Mouse (Mus musculus): ENCODE measurements around the gene Timm17a.

The Timm17a gene

DNA sequence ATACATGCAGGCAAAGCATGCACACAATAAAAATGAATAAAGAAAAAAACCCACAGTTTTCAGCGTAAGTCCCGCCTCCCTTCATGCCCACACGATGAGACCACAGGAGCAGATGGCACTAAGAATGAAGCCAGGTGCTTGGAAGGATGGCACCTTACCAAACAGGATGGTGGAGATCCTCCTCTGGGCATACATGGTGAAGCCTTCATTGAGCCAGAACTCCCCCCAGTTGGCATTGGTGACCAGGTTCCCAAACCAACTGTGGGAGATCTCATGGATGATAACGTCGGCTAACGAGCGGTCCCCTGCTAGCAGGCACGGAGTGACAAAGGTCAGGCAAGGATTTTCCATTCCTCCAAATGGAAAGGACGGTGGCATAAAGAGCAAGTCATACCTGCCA, 42.2 kb downstream of the Timm17a start:
- DNase-seq = no peak

DNA sequence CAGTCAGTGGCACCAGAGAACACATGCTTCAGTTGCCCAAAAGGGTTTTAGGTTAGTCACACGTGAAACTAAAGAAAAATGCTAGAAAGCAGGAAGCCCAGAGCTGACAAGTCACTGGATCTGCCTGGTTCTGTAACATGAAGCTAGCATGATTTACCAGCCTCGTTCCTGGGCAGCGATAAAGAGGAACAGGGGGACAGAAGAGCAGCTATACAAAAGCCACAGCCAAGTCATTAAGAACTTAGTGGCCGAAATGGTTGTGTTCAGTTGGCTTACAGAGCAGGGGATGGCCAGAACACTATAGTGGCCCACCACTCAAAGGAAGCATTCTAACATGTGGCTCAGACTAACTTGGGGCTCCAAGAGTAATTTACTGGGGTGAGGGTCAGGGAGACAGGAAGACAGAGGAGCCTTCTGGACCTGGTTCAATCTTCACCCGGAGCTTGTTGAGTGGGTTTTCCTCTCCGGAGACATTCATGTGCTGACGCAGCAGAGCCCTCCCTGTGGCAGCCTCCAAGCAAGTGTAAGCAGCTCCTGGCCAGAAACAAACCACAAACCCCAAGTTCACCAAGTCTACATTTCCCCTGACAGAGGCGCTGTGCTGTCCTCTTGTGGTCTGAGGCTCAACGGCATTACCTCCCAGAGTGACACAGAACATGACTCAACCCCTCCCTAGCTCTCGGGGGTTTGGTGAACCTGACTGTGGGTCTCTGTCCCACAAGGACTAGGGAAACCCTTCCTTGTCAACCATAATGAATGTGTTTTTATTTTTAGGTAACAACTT, 45.7 kb downstream of the Timm17a start:
- no peak for DNase-seq

DNA sequence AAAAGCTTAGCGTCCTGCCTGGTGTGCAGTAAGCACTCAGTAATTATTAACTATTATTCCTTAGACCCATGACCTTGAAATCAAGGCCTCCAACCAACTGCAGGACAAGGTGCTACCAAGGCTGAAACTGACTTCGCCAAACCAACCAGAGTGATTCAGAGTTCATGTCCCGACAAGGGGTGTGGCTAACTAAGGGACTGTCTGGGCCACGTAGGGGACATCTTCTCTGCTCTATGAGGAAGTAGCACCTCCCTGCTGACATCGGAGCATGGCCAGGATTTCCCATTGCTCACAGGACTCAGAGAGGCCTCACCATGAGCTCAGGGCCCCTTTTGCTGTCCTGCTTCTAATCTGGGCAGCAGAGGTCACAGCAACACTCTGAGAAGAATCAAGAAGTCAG, 47.7 kb downstream of the Timm17a start:
- DNase-seq = peak; percentile 47 to 61

DNA sequence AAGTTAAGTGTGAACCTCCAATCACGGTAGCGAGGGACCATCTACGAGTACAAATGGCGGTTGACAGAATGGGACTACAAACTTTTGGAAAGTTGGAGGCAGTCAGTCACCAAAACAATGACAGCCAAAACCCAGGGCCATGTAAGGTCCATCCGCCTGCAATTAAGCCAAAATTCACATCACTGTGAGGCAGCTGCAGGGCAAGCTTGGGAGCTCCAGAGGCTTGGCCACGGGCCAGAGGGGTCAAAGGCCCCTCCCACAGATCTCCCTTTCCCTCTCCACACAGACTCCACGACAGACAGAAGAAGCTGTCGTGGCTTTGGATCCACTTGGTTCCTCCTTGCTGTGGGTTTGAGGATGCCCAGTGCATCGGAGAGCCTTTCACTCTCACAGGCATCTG, 50.3 kb downstream of the Timm17a start:
- peak in 1 of 2 experiments; percentile 49 for DNase-seq

DNA sequence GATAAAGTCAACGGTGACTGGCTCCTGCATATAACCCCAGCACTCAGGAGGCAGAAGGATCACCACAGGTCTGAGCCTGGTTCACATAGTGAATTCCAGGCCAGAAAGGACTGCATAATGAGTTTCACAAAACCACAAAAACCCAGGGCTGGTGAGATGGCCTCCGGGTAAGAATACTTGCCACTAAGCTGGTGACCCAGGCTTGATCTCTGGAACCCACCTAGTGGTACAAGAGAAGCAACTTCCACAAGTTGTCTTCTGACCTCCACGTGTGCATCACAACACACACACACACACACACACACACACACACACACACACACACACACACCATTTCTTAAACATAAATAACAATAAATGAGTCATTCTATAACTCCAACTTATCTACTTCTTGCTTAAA, 51.2 kb downstream of the Timm17a start:
- DNase-seq = no peak

DNA sequence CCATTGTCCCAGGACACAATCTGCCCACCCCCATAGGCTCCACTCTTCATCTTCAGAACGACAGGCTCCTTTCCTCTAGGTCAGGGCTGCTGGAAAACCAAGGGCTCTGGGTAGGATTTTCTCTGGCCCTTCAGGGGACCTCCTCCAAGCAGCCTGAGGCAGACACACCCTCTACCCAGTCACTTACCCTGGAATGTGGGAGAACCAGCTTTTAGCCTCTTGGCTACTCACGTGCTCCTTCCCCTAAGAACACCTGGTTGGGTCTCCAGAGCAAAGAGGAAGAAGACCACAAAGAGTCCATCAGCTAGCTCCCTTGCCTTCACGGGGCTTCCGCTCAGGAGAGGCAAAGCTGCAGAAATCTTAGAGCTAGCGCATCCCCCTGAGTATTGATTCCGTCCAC, 52.6 kb downstream of the Timm17a start:
- DNase-seq = peak in 1 of 2 experiments; percentile 34

DNA sequence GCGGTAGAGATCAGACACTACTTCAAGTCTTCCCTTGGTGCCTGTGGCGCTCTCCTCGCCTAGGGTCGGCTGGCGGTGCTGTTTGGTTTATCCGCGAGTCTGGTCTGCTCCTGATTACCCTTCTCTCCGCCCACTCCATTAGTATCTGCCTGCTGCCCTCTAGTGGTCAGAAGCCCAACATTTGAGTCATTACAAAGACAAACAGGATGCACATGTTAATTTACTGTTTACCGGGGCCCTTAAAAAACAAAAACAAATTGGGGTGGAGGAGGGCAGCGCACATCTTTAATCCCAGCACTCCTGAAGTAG, 54.5 kb downstream of the Timm17a start:
- peak; percentile 87 to 92 for DNase-seq

DNA sequence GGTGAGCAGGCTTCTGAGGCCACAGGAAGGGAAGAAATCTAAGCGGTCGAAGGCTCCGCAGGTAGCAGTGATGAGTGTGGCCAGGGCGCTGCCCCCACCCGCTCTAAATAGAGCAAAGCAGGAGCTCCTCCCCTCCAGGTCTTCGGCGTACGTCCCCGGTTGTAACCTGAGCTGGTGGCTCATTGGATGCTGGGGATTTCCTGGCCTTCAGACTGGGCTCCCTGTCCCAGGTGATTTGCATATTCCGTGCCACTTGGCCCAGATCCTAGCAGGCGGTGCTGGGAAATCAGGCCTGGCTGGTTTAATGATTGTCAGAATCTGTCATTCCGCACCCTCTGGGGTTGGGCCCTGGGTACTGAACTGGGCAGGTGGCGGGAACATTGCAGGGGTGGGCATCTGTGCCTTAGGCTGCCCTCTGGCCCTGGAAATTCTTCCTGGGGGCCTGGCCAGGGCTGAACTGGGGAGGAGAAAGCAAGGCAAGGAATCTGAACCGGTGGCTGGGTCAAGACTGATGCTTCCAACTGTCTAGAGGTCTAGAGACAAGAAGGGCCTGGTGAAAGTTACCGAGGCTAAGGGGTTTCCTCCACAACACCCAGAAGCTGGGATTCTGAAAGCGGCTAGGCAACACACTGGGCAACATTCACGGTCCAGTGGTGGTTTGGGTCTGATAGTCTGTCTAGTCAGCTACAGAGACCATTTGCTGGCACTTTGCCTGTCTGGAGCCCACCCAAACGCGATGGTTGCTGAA, 55.0 kb downstream of the Timm17a start, which contains the start of gene Elf3:
Elf3 (minus strand) TSS at position 189 of the 748 bp plus-strand sequence.
- DNase-seq = peak; percentile 94 to 97

DNA sequence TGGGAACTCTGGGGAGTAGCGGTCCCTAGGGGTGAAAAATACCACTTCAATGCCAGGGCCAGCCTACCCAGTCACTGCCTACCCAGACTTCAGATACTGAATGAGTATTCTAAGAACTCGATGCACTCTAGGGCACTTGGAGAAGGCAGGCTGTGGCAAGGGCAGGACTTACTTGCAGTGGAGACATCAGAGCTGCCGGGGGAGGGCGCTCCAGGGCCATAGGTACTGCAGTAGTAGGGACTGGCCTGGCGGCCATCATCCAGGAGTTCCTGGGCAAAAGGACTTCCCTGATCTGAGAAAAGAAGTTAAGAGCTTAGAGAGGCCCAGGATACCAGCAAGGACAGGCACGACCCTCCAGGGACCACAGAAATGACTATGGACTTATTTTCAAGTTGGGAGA, 57.3 kb downstream of the Timm17a start:
- peak; percentile 61 to 81 for DNase-seq

DNA sequence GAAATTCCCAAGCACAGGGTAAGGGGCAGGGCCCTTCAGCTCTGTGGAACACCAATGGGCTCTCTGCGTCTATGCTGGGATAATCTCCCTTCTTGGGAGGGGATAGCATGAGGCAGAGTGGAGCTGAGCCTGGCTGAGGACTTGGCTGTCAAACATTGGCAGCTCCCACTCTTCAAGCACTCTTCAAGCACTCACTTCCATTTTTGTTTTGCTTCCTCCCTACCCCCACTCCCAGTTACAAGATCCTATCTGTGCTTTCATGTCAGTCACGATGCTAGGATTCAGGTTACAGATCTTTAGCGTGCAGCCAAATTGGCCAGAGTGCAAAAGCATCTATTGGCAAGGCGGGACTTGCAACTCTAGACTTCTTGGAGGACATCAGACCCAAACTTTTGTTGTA, 60.7 kb downstream of the Timm17a start:
- no peak for DNase-seq

DNA sequence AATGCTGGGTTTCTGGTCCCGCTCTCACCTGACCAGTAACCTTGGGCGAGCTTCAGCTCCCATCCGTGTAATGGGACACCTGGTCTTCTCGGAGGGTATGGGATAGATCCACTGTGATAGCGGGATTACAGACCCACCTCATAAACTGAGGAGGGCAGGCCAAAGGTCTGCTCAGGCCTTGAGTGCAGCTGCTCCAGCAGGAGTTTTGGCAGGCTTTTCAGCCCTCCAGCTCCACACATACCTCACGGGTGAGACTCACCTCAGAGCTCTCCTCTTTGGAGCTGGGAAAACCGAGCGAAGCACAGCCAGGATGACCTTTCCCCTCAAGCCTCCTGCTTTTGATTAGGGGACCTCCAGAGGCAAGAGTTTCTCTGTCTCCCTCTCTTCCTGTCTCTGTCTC, 62.2 kb downstream of the Timm17a start:
- DNase-seq = peak in 1 of 2 experiments; percentile 10

DNA sequence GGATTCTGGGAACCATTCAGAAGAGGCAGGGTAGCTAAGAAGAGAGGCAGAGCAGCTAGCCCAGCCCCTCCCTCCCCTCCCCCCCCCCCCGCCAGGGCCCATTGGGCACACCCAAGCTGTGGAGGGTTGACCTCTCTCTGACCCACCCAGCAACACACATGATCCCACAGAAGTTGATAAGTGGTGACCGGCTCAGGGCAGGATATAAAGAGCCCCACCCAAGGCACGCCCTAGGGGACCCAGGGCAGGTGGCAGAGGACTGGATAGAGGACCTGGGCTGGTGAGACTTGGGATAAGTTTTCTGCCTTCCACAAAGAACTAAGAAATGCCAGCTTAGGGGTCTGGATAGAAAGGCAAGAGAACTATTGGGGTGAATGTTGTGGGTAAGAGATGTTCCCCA, 62.9 kb downstream of the Timm17a start:
- no peak for DNase-seq

DNA sequence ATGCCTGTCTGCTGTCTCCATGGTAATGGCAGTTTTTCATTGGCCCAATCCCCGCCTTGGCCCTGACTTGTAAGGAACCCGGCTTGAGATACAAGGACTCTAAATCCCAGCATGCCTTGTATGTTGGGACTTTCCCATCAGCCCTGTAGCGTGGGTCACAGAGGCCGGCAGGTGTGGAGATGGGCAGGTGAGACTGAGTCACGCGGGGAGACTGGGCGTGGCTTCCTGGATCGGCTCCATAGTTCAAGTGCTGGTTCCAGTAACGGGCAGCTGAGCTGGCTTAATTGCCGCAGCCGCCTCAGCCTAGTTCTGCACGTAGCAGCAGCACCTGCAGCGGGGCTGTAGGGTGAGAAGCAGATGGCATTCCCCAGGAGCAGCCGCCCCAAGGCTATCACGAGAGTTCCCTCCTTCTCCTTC, 65.1 kb downstream of the Timm17a start:
- peak; percentile 90 to 91 for DNase-seq
